Mouse (Mus musculus): ENCODE measurements at regions not wholly inside any gene's neighbourhood (a gene's known extent, or its start where the extent isn't known, plus 50 kb on each side); places are given as distances from the start of the nearest gene placed in this dataset.

GRCm38 (mm10) chr9:47313433-47313832 lies 216.5 kb upstream of the Cadm1 start:
- no peak for TF ChIP-seq CTCF (conservative IDR thresholded peaks at IDR 0.05; ENCODE audit: low read length)
- no peak for TF ChIP-seq POU5F1 (IDR thresholded peaks at IDR 0.05; ENCODE audit: borderline replicate concordance, low read length)

Measured in E14TG2a.4 (cell line).